Mouse (Mus musculus): Measurements from ENCODE around the gene Fzr1.

- TF ChIP-seq POLR2A (IDR thresholded peaks at IDR 0.05; ENCODE audit: insufficient read depth, low read length) (no peak), CTCF (IDR thresholded peaks at IDR 0.05; ENCODE audit: low read depth, low read length) (no peak), EP300 (IDR thresholded peaks at IDR 0.05; ENCODE audit: insufficient read depth, low read depth, low read length) (no peak)
These were observed 41.0 kb upstream of the Fzr1 start for GRCm38 (mm10) chr10:81419111-81419928.
